Mouse (Mus musculus): Measurements from ENCODE around the gene Leap2. TPM values are rescaled to one million over a fixed set of nuclear protein-coding genes. Genes with fewer than 3 reads are reported as not detected.
A peak's percentile ranks its signal among the peaks of the same experiment; 100 is the strongest.

Leap2 gene
- total RNA-seq (2021) = not detected
- long read RNA-seq = 0 reads

DNA sequence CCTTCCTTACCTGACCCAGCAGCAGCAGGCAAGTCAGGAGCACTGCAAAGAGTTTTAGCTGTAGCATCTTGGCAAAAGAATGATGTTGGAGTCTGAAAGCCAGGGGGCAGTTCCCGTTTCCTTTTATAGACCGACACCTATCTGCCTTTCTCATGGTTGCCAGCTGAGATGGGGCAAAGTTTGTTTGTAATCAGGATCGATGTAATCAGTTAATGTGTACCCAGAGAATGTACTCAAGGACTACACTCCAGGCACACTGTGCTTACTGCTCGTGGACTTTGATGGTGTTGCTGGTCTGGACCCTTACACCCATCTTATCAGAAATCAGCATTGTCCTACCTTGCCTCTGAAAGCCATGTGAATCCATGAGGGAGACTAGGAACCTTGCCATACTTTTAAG lies at the start of gene Leap2:
Leap2 (minus strand) TSS at position 135 of the 400 bp plus-strand sequence.
- DNase-seq (ENCODE audit: low spot score in 2 of 2) = no peak

DNA sequence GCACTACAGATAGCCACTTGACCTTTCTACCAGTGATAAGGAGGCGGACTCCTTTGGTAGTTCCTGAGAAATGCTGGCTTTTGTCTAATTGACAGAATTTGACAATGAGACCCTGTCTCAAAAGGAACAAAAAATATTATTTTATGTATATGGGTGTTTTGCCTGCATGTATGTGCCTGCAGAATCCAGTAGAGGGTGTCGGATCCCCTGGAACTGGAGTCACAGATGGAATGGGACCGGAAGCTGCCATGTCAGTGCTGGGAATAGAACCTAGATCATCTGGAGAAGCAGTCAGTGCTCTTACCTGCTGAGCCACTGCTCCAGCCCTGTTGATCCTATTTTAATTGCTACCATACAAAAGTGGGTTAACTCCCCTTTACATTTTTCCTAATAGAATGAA lies 49.7 kb upstream of the Leap2 start:
- DNase-seq (ENCODE audit: low spot score in 2 of 2) = no peak

DNA sequence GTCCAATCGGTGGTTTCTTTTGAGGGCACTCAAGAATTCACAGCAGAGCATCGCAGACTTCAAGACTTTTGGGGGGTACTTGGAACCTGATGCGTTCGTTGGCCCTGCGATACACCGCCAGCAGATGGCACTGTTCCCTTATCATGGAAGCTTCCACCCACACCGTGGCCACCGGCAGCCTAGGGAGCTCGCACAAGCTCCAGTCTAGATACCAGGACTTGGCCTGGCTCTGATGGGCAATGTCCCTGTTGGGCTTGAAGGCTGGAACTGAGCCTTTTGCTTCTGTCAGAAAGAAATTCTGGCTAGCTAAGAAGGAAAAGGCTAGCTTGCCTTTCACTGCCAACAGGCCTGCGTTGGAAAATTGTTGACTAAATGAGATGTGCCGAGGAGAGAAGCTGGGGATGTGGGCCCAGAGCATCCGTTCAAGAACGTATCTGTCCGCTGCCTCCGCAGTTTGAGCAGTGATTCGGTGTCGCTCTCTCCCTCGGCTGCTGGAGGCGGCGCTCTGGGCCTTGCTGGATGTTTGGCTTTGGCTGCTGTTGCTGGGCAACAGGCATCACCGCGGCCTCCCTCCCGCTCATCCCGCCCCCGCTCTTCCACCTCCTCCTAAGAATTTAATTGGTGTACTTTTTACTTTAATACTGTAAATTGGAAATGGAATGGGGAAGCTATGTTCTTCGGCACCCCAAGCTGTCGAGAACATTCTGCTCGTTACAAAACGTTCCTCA lies 47.2 kb upstream of the Leap2 start, which contains the start of gene Gm9837:
Gm9837 (minus strand) TSS at position 512 of the 728 bp plus-strand sequence.
- peak; percentile 97 for DNase-seq (ENCODE audit: low spot score in 2 of 2)

DNA sequence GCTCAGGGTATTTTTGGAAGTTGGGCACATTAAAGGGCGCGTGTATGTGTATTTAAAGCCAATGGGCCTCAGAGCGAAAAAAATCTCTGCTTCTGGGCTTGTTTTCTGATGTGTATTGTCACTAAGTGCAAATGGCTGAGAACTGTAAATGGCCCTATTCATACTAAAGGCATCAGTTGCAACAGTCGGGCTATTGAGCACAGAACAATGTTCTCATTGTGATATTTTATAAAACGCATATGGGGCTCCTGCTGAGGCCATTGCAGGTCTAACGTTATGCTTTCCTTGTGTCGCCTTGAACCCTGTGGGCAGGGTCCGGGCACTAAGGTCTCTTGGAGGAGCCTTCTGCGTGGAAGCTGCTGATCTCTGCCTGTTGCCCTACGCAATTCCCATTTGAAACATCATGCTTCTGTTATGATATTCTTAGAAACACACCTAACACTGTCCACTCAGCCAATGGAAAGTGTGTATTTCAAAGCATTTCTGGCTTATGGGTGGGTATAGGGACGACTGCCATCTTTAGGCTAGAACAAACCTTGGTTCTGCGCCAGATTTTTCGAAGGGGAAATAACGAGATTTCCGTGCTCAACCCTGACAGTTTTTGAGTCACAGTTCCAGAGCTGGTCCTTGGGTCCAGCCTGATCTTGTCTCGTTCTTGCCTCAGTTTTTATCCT lies 46.5 kb upstream of the Leap2 start:
- DNase-seq (ENCODE audit: low spot score in 2 of 2) = no peak

DNA sequence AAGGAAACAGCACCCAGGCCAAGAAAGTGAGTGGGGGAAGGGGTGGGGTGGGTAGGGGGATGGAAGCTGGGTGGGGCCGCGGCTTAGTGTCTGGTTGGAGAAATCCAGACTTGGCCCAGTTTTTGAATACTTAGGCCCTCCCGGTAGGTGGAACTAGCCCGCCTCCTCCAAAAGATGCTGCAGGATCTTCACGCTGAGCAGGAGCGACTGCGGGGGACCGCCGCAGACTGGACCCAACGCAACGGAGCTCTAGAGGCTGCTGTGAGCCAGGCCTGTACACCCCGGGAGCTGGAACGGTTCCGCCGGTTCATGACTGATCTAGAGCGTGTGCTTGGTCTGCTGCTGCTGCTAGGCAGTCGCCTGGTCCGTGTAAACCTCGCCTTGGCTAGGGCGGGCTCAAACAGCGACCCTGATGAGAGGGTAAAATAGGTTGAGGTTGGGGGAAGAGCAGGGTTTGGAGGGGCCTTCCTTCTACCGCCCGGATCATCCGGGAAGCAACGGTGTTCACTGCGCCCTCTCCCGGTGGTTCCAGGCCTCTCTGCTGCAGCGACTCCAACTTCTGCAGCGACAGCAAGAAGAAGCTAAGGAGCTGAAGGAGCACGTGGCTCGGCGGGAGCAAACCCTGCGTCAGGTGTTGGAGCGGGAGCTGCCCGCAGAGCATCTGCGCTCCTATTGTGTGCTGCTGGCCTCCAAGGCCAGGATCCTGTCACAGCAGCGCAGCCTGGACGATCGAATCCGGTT lies 43.4 kb upstream of the Leap2 start:
- DNase-seq (ENCODE audit: low spot score in 2 of 2) = peak; percentile 90 to 91

DNA sequence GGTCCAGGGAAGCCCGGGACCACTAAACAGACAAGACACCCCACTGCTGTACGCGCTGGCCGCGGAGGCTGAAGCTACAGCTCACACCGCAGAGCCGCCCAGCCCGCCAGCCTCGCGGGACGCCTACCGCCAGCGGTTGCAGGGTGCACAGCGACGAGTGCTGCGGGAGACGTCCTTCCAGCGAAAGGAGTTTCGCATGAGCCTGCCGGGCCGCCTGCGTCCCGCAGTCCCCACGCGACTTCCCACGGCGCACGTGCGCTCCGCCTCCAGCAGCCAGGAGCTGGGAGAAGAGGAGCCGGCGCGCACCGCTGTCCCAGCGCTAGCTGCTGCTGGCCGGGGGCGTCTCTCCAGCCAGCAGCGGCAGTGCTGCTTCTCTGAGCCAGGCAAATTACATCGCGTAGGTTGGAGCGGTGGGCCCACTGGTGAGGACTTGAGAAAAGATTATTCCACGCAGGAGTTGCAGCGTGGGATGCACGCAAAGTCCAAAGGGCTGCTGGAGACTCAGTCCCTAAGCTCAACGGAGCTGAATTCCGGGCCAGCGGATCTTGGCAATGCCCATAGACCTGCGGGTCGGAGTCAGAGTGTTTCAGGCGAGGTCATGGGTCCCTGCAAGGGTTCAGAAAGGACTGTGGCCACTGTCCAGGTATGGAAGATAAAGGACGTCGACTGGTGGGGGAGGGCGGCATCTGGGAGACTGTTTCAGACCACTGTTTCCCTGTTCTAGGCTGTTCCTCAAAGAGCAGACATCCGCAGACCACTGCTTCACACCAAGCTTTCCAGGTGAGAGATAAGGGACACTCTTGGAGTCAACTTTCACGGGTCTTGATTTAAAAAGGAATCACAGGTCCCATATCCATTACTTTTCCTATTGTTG lies 40.8 kb upstream of the Leap2 start:
- peak in 1 of 2 experiments; percentile 27 for DNase-seq (ENCODE audit: low spot score in 2 of 2)

DNA sequence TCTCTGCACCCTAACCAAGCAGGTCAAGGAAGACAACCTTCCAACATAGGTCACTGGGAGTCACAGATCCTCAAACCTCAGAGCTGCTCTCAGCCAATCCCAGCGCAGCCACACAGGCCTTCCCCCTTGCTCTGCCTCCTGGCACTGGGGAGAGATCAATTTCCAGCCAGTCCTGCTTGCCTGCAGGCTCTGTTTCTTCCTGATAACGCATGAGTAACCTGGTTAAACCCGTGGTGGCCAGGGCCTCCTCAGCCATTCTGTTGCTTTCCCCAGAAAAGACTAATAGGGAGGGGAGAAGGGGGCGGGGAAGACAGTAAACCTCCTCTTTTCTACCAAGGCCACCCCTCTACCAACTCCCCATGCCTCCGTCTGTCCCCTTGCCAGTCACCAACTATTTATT lies 38.8 kb upstream of the Leap2 start:
- DNase-seq (ENCODE audit: low spot score in 2 of 2) = no peak

DNA sequence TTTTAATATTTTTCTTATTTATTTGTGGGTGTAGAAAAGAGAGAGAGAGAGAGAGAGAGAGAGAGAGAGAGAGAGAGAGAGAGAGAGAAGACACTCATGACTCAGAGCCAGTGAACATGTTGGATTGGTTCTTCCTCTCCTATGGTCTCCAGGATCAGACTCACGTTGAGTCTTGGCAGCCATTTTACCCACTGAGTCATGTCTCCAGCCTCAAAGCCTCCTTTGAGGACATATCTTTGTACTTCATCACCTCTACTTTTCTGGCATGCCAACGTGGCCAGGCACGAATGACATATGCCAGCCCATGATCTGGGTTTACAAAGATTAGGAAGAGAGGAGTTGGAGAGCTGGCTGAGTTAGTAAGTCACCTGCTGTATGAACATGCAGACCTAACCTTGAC lies 37.2 kb upstream of the Leap2 start:
- no peak for DNase-seq (ENCODE audit: low spot score in 2 of 2)

DNA sequence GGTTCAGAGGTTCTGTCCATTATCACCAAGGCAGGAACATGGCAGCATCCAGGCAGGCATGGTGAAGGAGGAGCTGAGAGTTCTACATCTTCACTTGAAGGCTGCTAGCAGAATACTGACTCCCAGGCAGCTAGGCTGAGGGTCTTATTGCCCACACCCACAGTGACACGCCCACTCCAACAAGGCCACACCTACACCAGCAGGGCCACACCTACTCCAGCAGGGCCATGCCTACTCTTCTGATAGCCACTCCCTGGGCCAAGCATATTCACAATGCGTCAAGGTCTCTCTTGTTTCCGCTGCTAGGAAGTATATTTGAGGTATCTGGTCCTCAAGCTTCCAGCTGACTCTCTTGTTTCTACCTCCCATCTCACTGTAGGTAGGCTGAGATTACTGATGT lies 36.0 kb upstream of the Leap2 start:
- DNase-seq (ENCODE audit: low spot score in 2 of 2) = no peak

DNA sequence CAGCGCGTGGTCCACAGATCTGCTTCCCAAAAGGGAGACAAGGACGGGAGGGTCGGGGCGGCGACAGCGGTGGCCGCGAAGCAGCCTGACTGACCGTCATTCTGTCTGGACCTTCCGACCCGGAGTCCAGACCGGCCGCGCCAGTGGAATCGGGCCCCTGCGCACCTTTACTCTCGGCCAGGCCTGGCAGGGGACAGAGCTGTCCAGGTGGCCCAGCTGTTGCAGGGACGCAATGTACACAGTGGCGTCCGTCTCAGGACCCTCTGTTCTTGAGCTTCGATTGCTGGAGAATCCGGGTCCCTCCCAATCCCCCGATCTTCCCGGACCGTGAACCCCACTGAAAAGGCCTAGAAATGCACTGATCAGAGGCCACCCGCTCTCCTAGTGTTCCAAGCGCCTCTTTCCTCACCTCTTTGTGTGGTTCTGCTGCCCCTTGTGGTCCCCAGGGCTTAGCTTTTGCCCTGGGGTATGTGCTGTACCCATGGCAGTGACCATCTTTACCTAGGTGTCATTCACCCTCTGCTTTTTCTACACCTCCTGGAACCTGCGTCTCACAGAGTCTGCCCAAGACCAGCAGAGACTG lies 34.5 kb upstream of the Leap2 start:
- no peak for DNase-seq (ENCODE audit: low spot score in 2 of 2)

DNA sequence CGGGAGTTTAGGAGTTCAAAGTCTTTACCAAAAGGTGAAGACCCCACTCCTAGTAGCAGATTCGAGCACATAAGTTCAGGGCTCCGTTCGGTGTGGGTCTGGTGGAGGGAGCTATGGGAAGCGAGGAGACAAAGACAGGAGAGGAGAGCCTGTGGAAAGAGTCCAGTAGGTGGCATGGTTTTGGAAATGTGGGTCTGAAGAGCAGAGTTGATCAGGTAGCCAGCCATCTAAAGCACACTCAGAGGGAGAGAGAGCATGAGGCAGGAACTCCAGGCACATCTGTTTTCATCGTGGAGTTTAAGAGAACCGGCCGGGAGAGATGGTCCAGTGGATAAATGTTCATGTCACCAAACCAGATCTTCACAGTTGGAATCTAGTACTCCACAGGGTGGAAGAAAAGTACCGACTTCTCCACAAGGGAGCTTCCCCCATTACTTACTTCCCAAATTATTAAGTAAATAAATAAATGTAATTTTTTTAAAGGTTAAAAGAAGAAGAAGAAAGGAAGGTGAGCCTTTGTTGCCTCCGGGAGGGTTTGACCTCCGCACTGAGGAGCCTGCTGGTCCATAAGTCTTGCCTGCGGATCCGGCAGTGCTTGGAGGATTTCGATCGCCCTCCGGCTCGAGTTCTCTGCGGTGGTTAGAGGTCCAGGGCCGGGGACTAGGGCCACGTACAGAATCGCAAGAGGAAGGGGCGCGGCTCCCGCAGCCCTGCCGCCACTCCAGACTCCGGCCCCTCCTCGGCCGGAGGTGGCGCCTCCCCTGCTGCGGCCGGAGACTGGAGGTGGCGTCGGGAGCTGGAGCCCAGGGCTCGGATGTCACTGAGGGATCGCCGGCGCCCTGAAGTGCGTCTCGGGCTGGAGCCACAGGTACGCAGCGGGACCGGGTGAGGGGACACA lies 33.8 kb upstream of the Leap2 start, which contains the start of the genes Gm10447 and Shroom1:
Gm10447 (minus strand) TSS at position 637 of the 898 bp plus-strand sequence.
Shroom1 (plus strand) TSS at position 732 of the 898 bp plus-strand sequence.
- DNase-seq (ENCODE audit: low spot score in 2 of 2) = peak; percentile 27 to 44

DNA sequence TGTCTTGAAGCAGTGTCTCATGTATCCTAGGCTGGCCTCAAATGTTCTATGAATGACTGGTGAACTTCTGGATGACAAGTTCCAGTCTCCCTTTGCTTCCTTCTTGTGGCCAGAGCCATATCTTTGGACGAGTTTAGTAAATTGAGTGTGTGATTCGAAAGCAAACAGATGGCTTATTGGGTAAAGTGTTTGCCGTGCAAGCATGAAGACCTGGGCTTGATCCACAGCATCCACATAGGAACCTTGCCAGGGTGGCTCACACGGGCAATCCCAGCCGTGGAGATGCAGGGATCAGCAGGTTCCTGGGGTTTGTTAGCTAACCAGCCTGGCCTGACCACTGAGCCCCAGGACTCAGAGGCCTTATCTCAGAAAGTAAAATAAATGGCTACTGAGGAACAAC lies 30.1 kb upstream of the Leap2 start:
- no peak for DNase-seq (ENCODE audit: low spot score in 2 of 2)

DNA sequence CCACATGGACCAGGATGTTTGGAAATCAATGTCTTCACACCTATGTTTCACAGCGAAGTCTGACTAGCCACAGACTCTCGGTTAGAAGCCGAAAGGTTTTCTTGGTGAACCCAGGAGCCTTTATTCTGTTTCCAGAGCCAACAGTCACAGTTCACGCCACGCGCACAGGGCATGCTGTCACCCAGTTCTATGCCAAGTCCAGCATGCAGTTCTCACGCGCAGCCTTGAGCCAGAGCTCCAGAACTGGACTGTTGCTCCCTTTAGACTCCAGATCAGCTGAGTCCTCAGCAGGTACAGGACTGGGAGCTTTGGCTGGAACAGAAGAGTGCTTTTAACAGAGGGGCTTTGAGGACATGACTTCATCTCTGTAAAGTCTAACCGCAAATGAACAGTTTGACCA lies 29.4 kb upstream of the Leap2 start:
- no peak for DNase-seq (ENCODE audit: low spot score in 2 of 2)

DNA sequence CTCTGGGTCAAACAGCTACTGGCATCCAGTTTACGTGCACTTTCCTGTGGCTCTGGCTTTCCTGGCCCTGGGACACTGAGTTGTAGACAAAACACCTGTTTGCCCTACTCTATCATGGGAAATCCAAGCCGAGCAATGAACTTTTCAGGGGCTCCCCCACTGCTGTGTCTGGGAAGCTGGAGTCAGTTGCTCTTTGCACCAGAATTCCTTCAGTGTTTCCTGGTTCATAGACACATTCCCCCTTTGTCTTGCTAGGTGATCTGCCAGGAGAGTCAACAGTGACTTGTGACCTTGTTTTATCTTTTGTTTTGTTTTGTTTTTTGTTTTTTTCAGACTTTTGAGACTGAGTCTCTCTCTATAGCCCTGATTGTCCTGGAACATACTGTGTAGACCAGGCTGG lies 28.4 kb upstream of the Leap2 start:
- no peak for DNase-seq (ENCODE audit: low spot score in 2 of 2)

DNA sequence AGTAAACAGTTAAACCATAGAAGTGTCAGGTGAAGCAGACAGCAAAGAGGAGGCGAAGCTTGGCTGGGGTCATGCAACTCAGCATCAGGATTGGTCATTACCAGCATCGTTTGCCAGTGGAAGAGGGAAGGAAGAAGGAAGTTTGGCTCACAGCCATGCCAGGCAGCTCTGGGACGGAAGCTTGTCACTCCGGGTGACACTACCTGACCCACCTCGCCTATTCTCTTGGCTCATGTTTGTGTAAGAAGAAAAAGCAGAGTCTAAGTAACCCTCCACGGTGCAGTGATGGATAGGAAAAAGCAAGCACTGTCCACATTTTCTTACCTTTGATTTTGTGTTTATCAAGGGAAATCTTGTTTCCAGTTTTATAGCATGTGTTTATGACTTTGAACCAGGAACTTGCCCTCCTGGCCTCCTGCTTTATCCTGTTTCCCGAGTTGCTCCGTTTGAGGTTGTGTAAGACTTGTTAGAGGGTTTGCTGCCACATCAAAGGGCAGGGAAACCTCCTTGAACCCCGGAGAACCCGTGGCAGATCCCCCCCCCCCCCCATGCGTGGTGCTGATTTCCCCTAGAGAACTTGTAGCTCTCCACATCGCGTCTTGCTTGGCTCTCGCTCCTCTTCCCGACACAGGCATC lies 27.2 kb upstream of the Leap2 start:
- no peak for DNase-seq (ENCODE audit: low spot score in 2 of 2)

DNA sequence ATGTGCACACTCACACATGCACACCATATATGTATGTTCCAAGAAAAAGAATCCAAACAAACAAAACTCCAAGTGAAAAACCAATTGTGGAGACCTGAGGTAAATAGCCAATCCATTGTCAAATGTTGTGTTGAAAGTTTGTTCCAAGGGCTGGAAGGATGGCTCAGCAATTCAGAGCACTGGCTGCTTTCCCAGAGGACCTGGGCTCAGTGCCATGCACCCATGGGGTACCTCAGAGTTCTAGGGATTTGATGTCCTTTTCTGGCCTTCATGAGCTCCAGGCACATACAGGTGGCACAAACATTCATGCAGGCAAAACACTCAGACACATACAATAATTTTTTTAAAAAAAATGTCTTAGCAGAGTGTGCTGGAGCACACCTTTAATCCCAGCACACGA lies 25.6 kb upstream of the Leap2 start:
- no peak for DNase-seq (ENCODE audit: low spot score in 2 of 2)

DNA sequence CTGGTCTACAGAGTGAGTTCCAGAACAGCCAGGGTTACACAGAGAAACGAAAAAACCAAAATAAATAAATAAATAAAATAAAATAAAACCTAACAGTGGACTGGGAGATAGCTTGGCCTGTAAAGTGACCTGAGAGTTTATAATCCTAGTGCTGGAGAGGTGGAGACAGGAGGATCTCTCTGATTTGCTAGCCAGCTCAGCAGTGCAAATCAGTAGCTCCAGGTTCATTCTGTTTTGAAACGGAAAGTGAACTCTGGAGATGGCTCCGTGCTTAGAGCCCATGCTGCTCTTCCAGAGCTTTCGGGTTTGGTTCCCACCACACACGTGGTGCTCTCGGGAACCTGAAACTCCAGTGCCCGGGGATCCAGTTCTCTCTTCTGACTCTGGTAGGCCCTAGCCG lies 25.0 kb upstream of the Leap2 start:
- DNase-seq (ENCODE audit: low spot score in 2 of 2) = no peak

DNA sequence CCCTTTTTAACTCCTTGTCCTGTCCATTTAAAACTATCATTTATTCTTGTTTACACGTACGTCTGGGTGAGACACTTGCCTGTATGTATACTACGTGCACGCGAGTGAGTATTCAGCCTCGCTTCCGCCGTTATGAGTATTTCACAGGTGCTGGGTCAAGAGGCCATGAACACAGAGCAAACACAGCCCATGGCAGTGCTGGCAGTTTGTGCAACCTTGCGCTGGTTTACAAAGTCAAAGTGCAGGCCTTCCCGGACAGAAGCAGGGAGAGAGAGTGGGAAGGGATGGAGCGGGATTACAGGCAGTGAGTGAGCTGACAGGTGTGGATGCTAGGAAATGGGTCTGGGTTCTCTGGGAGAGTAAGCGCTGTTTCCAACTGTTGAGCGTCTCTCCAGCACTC lies 23.2 kb upstream of the Leap2 start:
- no peak for DNase-seq (ENCODE audit: low spot score in 2 of 2)

DNA sequence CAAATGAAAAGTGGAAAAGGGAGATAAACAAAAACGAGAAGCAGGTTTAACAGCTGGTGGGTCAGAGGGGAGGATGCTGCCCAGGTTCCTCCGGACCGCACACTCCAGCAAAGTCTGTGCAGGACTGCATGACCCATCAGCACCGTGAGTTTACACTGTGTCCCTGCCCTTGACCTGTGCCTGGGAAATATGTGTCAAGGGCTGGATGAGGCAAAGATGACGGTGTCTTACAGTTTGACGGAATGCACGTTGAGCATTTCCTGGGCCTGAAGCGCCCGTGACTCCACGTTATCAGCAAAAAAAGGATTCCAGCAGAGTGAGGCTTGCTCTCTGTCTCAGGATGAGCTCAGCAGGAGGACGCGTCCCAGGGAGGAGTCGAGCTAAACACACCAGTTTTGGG lies 22.6 kb upstream of the Leap2 start:
- DNase-seq (ENCODE audit: low spot score in 2 of 2) = no peak
